Mouse (Mus musculus): ENCODE measurements around the gene Tars.

Gene Tars

GRCm38 (mm10) chr15:11399356-11400067, at the start of gene Tars:
Tars (minus strand) TSS chr15:11399665.
- DNase-seq (ENCODE audit: low read depth) = peak; percentile 99

- no peak for DNase-seq (ENCODE audit: low read depth)
Measured at GRCm38 (mm10) chr15:11437361-11437760, 37.9 kb upstream of the Tars start.

- DNase-seq (ENCODE audit: low read depth) = no peak
Measured at GRCm38 (mm10) chr15:11436709-11437280, 37.3 kb upstream of the Tars start.

GRCm38 (mm10) chr15:11426899-11427298, 27.4 kb upstream of the Tars start:
- no peak for DNase-seq (ENCODE audit: low read depth)

- DNase-seq (ENCODE audit: low read depth) = no peak
Measured at GRCm38 (mm10) chr15:11413484-11413883, 14.0 kb upstream of the Tars start.

- no peak for DNase-seq (ENCODE audit: low read depth)
Measured at GRCm38 (mm10) chr15:11412542-11412941, 13.1 kb upstream of the Tars start.

- DNase-seq (ENCODE audit: low read depth) = no peak
Measured at GRCm38 (mm10) chr15:11411846-11412245, 12.4 kb upstream of the Tars start.

- DNase-seq (ENCODE audit: low read depth) = peak; percentile 68
Measured at GRCm38 (mm10) chr15:11408155-11408826, 8.8 kb upstream of the Tars start.

GRCm38 (mm10) chr15:11407381-11407780, 7.9 kb upstream of the Tars start:
- peak; percentile 87 for DNase-seq (ENCODE audit: low read depth)

GRCm38 (mm10) chr15:11406769-11407168, 7.3 kb upstream of the Tars start:
- DNase-seq (ENCODE audit: low read depth) = peak; percentile 55

GRCm38 (mm10) chr15:11398676-11399350, 652 bp downstream of the Tars start:
- peak; percentile 35 for DNase-seq (ENCODE audit: low read depth)

- DNase-seq (ENCODE audit: low read depth) = no peak
Measured at GRCm38 (mm10) chr15:11396421-11396820, 3.0 kb downstream of the Tars start.

- no peak for DNase-seq (ENCODE audit: low read depth)
Measured at GRCm38 (mm10) chr15:11392903-11393302, 6.6 kb downstream of the Tars start.

GRCm38 (mm10) chr15:11383796-11384195, 15.7 kb downstream of the Tars start:
- DNase-seq (ENCODE audit: low read depth) = no peak

GRCm38 (mm10) chr15:11382585-11382984, 16.9 kb downstream of the Tars start:
- no peak for DNase-seq (ENCODE audit: low read depth)

GRCm38 (mm10) chr15:11380616-11381015, 18.8 kb downstream of the Tars start:
- DNase-seq (ENCODE audit: low read depth) = no peak

GRCm38 (mm10) chr15:11380087-11380530, 19.4 kb downstream of the Tars start:
- DNase-seq (ENCODE audit: low read depth) = peak; percentile 55

GRCm38 (mm10) chr15:11379431-11380086, 19.9 kb downstream of the Tars start:
- no peak for DNase-seq (ENCODE audit: low read depth)

- DNase-seq (ENCODE audit: low read depth) = no peak
Measured at GRCm38 (mm10) chr15:11370477-11371085, 28.9 kb downstream of the Tars start.

- DNase-seq (ENCODE audit: low read depth) = no peak
Measured at GRCm38 (mm10) chr15:11369572-11369971, 29.9 kb downstream of the Tars start.

- no peak for DNase-seq (ENCODE audit: low read depth)
Measured at GRCm38 (mm10) chr15:11364795-11365194, 34.7 kb downstream of the Tars start.

- DNase-seq (ENCODE audit: low read depth) = no peak
Measured at GRCm38 (mm10) chr15:11364112-11364511, 35.4 kb downstream of the Tars start.

Measured in induced T-regulatory cell, adult 2 months (primary cell).